ENCODE assay signal across 8 mouse cellular contexts in genomic region chr7:30308076-30309005, GRCm38 (mm10). TPM values are rescaled to one million over a fixed set of nuclear protein-coding genes. Genes with fewer than 3 reads are reported as not detected.
DNase-seq lines count a peak whose midpoint lies in the region; ATAC-seq and TF ChIP-seq lines count a peak whose summit lies in the region.

Gene Alkbh6, plus strand, starts transcription at chr7:30308717.

- H3K4me3 ChIP-seq in G1E (ENCODE audit: low read depth, low read length): peak within 1 kb of the TSS; percentile 73
- H3K4me3 ChIP-seq in forebrain, embryonic 16.5 days (replicated peaks; ENCODE audit: low read length): peak within 1 kb of the TSS; percentile 83
- peak within 1 kb of the TSS; percentile 84 for H3K4me3 ChIP-seq in layer of hippocampus, adult 2 months
- peak within 1 kb of the TSS; percentile 61 for H3K4me3 ChIP-seq in lung, embryonic 14.5 days (ENCODE audit: low read depth, low read length)
- H3K4me3 ChIP-seq in olfactory bulb, adult 2 months (ENCODE audit: insufficient read depth, low read depth, low read length): peak within 1 kb of the TSS; percentile 76
- H3K4me3 ChIP-seq in thymus, adult 2 months (ENCODE audit: control insufficient read depth, insufficient read depth, low read length): peak within 1 kb of the TSS; percentile 72

- intact Hi-C loops in heart, postnatal 36 days (cut with DNase I): no loop called here

- H3K9me3 ChIP-seq in G1E (replicated peaks): no peaks in the 10 kb centered on the region
- H3K9me3 ChIP-seq in forebrain, embryonic 16.5 days (ENCODE audit: control insufficient read depth, low read length): no peaks in the 10 kb centered on the region
- H3K9me3 ChIP-seq in lung, embryonic 14.5 days (ENCODE audit: low read depth, low read length): no peaks in the 10 kb centered on the region

- H3K27ac ChIP-seq in forebrain, embryonic 16.5 days (ENCODE audit: low read length): peak within 1 kb of the TSS; percentile 72
- peak within 1 kb of the TSS; percentile 94 for H3K27ac ChIP-seq in layer of hippocampus, adult 2 months
- H3K27ac ChIP-seq in lung, embryonic 14.5 days (ENCODE audit: low read depth): peak within 1 kb of the TSS; percentile 3
- peak within 1 kb of the TSS; percentile 93 for H3K27ac ChIP-seq in olfactory bulb, adult 2 months (ENCODE audit: insufficient read depth, low read depth, low read length)
- no peak within 1 kb of the TSS; the same call in 1 of the 2 replicates for H3K27ac ChIP-seq in thymus, adult 2 months (ENCODE audit: control insufficient read depth, insufficient read depth, low read length)

- peaks cover 34% of the 10 kb centered on the region for H3K36me3 ChIP-seq in G1E (replicated peaks)
- peaks cover 27% of the 10 kb centered on the region for H3K36me3 ChIP-seq in forebrain, embryonic 16.5 days (ENCODE audit: control insufficient read depth, insufficient read depth)
- peaks cover 35% of the 10 kb centered on the region; the same call in 1 of the 2 replicates for H3K36me3 ChIP-seq in lung, embryonic 14.5 days (ENCODE audit: insufficient read depth)
- H3K36me3 ChIP-seq in thymus, adult 2 months (ENCODE audit: control insufficient read depth, insufficient read depth, low read length): no peaks in the 10 kb centered on the region

- ATAC-seq in G1E (ENCODE audit: extremely low read depth, insufficient number of reproducible peaks, low FRiP score, poor library complexity, severe bottlenecking): peak; percentile 100
- ATAC-seq in forebrain, embryonic 16.5 days: peak; percentile 100
- peak; percentile 100 for ATAC-seq in lung, embryonic 14.5 days (ENCODE audit: insufficient read depth)

- peak; percentile 78; the same call in 1 of the 2 replicates for TF ChIP-seq POLR2A in olfactory bulb, adult 2 months (IDR thresholded peaks at IDR 0.05; ENCODE audit: insufficient read depth, low read depth, low read length)
- TF ChIP-seq POLR2A in thymus, adult 2 months (IDR thresholded peaks at IDR 0.05; ENCODE audit: control insufficient read depth, extremely low read depth, insufficient read depth, low read length, poor library complexity): peak; percentile 66

- H3K4me1 ChIP-seq in G1E (ENCODE audit: insufficient read depth, low read depth, low read length): peaks cover 23% of the 10 kb centered on the region
- H3K4me1 ChIP-seq in forebrain, embryonic 16.5 days (replicated peaks; ENCODE audit: control insufficient read depth, insufficient read depth, low read length): peaks cover 15% of the 10 kb centered on the region
- peaks cover 5% of the 10 kb centered on the region; the same call in 1 of the 2 replicates for H3K4me1 ChIP-seq in lung, embryonic 14.5 days (ENCODE audit: insufficient read depth)
- H3K4me1 ChIP-seq in olfactory bulb, adult 2 months (ENCODE audit: control insufficient read depth, insufficient read depth, low read length): peaks cover 18% of the 10 kb centered on the region
- H3K4me1 ChIP-seq in thymus, adult 2 months (replicated peaks; ENCODE audit: control insufficient read depth, insufficient read depth, low read length): peaks cover 12% of the 10 kb centered on the region

- 5% methylated on average over 27 of the region's 27 CpGs for WGBS in forebrain, embryonic 16.5 days
- WGBS in lung, embryonic 14.5 days: 4% methylated on average over 27 of the region's 27 CpGs
- 5% methylated on average over 27 of the region's 27 CpGs for WGBS in olfactory bulb, adult 2 months
- WGBS in thymus, adult 2 months: 7% methylated on average over 27 of the region's 27 CpGs

- peaks cover 3% of the 10 kb centered on the region; the same call in 1 of the 2 replicates for H3K27me3 ChIP-seq in G1E (ENCODE audit: insufficient read depth, low read length)
- H3K27me3 ChIP-seq in forebrain, embryonic 16.5 days (replicated peaks; ENCODE audit: control insufficient read depth, insufficient read depth, low read length): no peaks in the 10 kb centered on the region
- no peaks in the 10 kb centered on the region for H3K27me3 ChIP-seq in lung, embryonic 14.5 days (ENCODE audit: insufficient read depth, low read length)
- H3K27me3 ChIP-seq in thymus, adult 2 months (ENCODE audit: control insufficient read depth, insufficient read depth, low read length): no peaks in the 10 kb centered on the region

- no peak for TF ChIP-seq CTCF in G1E (IDR thresholded peaks at IDR 0.05; ENCODE audit: low read depth, low read length)
- no peak for TF ChIP-seq CTCF in layer of hippocampus, adult 2 months (conservative IDR thresholded peaks at IDR 0.05)
- no peak for TF ChIP-seq CTCF in lung, embryonic 14.5 days (IDR thresholded peaks at IDR 0.05; ENCODE audit: low read depth)
- no peak for TF ChIP-seq CTCF in olfactory bulb, adult 2 months (IDR thresholded peaks at IDR 0.05; ENCODE audit: insufficient read depth, low read depth, low read length)
- TF ChIP-seq CTCF in thymus, adult 2 months (IDR thresholded peaks at IDR 0.05; ENCODE audit: borderline replicate concordance, control insufficient read depth, extremely low read depth, insufficient read depth, low read length, poor library complexity): 0 out of 2 replicates have a peak, but pooled peaks have one; percentile 33

- peak; percentile 99 for DNase-seq in G1E (ENCODE audit: low spot score)
- peak; percentile 91 to 99 for DNase-seq in cerebellum, adult 18-20 months
- DNase-seq in heart, postnatal 36 days: peak; percentile 86 to 87
- peak; percentile 95 to 98 for DNase-seq in layer of hippocampus, adult 2 months (ENCODE audit: low spot score in 2 of 2)
- peak; percentile 97 for DNase-seq in lung, embryonic 14.5 days
- peak; percentile 93 for DNase-seq in thymus, adult 2 months

- peak within 1 kb of the TSS; percentile 77 for H3K9ac ChIP-seq in forebrain, embryonic 16.5 days (replicated peaks; ENCODE audit: low read depth, low read length)
- H3K9ac ChIP-seq in lung, embryonic 14.5 days: peak within 1 kb of the TSS; percentile 62

- peak within 1 kb of the TSS; percentile 92 for H3K4me2 ChIP-seq in forebrain, embryonic 16.5 days (ENCODE audit: low read length)
- H3K4me2 ChIP-seq in lung, embryonic 14.5 days: peak within 1 kb of the TSS; percentile 71

RNA-seq across cellular contexts. Expression of gene Alkbh6, which starts in this region (rescaled TPM):
- total RNA-seq in G1E (2014; fragmentation: Nextera tagmentation) (17.2 and 22.1 TPM in 2 replicates), G1E (2017) (18.5 and 24.1 TPM in 2 replicates)
- 44.2 and 52.2 TPM in 2 replicates for polyA plus RNA-seq in G1E (2012)
- polyA plus RNA-seq in forebrain, embryonic 16.5 days (2015; fragmentation: Nextera tagmentation; extraction: Ambion mirVana): 93.6 and 104 TPM in 2 replicates
- 10 to 100 TPM; 22.0 to 23.0 TPM for total RNA-seq in heart, postnatal 36 days (2021)
- total RNA-seq in layer of hippocampus, adult 2 months (2021): 10 to 100 TPM; 50.8 to 51.8 TPM
- 72.1 and 73.1 TPM in 2 replicates for polyA plus RNA-seq in lung, embryonic 14.5 days (2014; fragmentation: Nextera tagmentation; extraction: Ambion mirVana)
- polyA plus RNA-seq in olfactory bulb, adult 2 months (2012; ENCODE audit: insufficient read depth, insufficient read length, low replicate concordance, missing spikeins): not detected in 2 replicates
- 159 and 192 TPM in 2 replicates for polyA plus RNA-seq in thymus, adult 2 months (2012; rRNA removed)

Comparison
In these comparisons a context has a peak if more than half of its experiments do, and no peak if none do; other contexts are left out.
1. RNA of gene Alkbh6 (polyA plus RNA-seq): 159 to 192 TPM in thymus, adult 2 months, 93.6 to 104 TPM in forebrain, embryonic 16.5 days, 72.1 to 73.1 TPM in lung, embryonic 14.5 days and 44.2 to 52.2 TPM in G1E; not detected in olfactory bulb, adult 2 months; every median in the first group is over 10 times any median in the second.
2. Peak in every context shown above with its lines, with median percentiles within 50 percentile points of each other: ATAC-seq, DNase-seq and H3K4me3 ChIP-seq.